Mouse (Mus musculus) kidney, adult 2 months (tissue): ENCODE measurements around the gene Hcn3. TPM values are rescaled to one million over a fixed set of nuclear protein-coding genes. Genes with fewer than 3 reads are reported as not detected.
"Not testable (repeated sequence)": the region's sequence is repeated elsewhere in the genome, so short reads cannot be mapped to it uniquely, and the experiment has no call there.

Source experiments
- DNase-seq: peaks from one replicate; pipeline ENCODE4 v3.0.0; 2021
- H3K27ac ChIP-seq: fragments of 200-500 bp; 2 replicates; pipeline ENCODE4 v1.5.1; 2012; ENCODE audit warnings: low read depth, low read length, control low read depth, inconsistent platforms; ENCODE audit not compliant: insufficient read depth
- H3K27me3 ChIP-seq: fragments of 200-500 bp; replicated peaks from 2 replicates; pipeline ENCODE4 v1.6.1; 2012; ENCODE audit warnings: mild to moderate bottlenecking, moderate library complexity, low read length, inconsistent platforms; ENCODE audit not compliant: control insufficient read depth, insufficient read depth
- H3K36me3 ChIP-seq: fragments of 200-500 bp; 2 replicates; pipeline ENCODE4 v1.6.1; 2012; ENCODE audit warnings: mild to moderate bottlenecking, moderate library complexity, low read length, inconsistent platforms; ENCODE audit not compliant: control insufficient read depth, insufficient read depth
- H3K4me1 ChIP-seq: fragments of 200-500 bp; 2 replicates; pipeline ENCODE4 v1.6.1; 2011; ENCODE audit warnings: low read length; ENCODE audit not compliant: control insufficient read depth, insufficient read depth
- H3K4me3 ChIP-seq: fragments of 200-500 bp; 2 replicates; pipeline ENCODE4 v1.5.1; 2011; ENCODE audit warnings: mild to moderate bottlenecking, low read depth, low read length, control low read depth; ENCODE audit not compliant: insufficient read depth
- CTCF ChIP-seq: fragments of 200-500 bp; conservative IDR thresholded peaks from 2 replicates; pipeline ENCODE4 v1.5.1; 2011; ENCODE audit warnings: low read depth, mild to moderate bottlenecking, control low read depth, low read length, moderate library complexity, mixed read lengths; ENCODE audit not compliant: insufficient read depth, insufficient read length
- POLR2A ChIP-seq: fragments of 200-500 bp; IDR thresholded peaks from one replicate; pipeline ENCODE4 v1.6.1; 2011; ENCODE audit warnings: low read depth, low read length, control low read depth
- WGBS: fragments of 180-500 bp; shearing (Covaris S2); methylation state at CpG from one replicate; pipeline ENCODE4 v1.1.7; 2018; 5-methylcytosine and 5-hydroxymethylcytosine counted together
- polyA plus RNA-seq: library from polyadenylated mRNA; depleted of rRNA; stranded (reverse); fragments of >200 nt; gene quantifications from 2 replicates; pipeline ENCODE4 v1.2.3, GENCODE M21; 2012

Gene Hcn3
- polyA plus RNA-seq, 1 experiment, result 1.4 TPM

DNA sequence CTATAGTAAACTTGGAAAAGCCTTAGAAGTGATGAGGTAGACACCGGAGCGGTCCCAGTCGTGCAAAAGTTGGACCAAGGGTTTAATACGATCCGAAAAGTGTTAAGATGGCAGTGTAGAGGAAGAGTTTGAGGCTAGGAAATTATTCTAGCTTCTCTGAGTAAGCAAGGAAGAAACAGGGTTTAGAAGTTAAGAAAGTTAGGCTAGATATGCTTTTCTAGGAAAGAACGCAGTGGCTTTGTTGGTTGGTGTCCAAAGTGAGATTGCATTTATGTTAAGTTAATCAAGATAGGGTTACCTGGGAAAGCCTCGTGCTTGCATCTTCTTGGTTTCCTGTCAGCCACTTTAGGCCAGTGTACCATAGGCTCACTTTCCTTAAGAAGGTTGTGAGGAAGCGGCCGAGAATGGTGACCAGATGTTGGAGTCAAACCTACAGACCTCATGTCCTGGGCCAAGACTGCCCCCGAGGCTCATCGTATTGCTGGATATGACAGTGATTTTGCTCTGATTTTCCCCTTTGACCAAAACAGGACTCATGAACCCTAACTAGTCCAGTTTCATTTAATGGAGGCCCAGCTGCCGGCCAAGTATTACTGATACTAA, 5.4 kb upstream of the Hcn3 start:
- Histone ChIP-seq H3K27ac (peak overlapping the region; percentile 59), H3K27me3 (no peaks in the 10 kb centered on the region), H3K36me3 (peaks cover 13% of the 10 kb centered on the region), H3K4me3 (peak overlapping the region; percentile 79), H3K4me1 (peaks cover 8% of the 10 kb centered on the region; the same call in 1 of the 2 replicates)
- DNase-seq, result no peak
- 9% methylated on average over 12 of the region's 12 CpGs for WGBS
- no peak for TF ChIP-seq POLR2A
- TF ChIP-seq CTCF, result no peak

DNA sequence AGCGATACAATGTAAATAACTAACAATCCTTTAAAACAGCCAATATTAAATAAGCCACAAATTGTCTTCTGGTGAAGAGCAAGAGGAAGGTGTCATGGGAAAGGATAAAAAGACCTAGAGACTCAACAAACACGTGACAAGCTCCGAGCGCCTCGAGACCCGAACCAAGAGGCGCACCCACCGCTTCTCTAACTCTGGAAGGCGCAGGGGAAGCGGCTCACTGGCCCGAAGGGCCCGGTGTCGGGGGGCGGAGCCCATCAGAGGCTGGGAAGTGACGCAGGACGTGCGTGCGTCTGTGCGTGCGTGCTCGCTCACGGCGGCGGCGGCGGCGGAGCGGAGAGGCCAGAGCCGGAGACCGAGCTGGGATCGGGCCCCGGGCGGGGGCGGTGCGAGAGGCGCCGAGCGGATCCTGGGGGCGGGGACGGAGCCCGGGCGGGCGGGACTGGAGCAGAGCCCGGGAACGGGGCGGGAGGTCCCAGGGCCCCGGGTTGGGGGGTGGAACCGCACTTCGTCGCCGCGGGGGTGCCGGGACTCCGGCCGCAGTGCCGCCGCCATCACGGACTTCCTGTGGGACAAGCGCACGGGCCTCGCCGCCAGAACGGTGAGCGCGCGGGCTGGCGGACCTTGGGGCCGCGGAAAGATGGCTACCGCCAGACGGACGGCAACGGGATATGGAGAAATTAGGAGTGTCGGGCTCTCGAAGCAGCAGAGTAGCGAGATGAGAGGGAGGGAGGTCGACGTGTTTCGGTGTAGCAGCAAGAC, 4.7 kb upstream of the Hcn3 start, which contains the start of gene Clk2:
Clk2 (plus strand) TSS at position 290 of the 762 bp plus-strand sequence.
- Histone ChIP-seq H3K27ac (peak within 1 kb of the TSS; percentile 74), H3K4me1 (peaks cover 8% of the 10 kb centered on the region; the same call in 1 of the 2 replicates), H3K27me3 (no peaks in the 10 kb centered on the region), H3K36me3 (peaks cover 12% of the 10 kb centered on the region), H3K4me3 (peak within 1 kb of the TSS; percentile 79)
- TF ChIP-seq CTCF (no peak), POLR2A (peak; percentile 29)
- peak; percentile 97 for DNase-seq
- WGBS, result 2% methylated on average over 79 of the region's 79 CpGs

DNA sequence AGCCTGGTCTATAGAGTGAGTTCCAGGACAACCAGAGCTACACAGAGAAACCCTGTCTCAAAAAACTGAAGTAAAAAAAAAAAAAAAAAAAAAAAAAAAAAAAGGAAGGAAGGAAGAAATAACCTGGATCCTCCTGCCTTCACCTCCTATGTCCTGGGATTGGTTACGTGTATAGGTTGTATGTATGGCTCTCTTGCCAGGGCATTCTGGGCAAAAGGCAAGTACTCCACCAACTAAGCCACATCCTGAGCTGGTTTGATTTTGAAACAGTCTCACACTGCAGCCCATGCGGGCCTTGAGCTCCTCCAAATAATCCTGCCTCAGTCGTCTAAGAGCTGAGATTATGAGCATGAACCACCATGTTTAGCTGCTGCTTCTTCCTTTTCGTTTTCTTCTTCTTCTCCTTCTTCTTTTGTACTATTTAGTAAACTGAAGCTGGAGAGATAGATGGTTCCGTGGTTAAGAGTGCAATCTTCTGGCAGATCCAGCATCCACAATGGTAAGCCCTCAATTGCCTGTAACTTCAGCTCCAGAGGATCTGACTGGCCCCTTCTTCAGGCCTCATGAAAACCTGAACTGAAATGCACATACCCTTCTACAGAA, 3.7 kb upstream of the Hcn3 start:
- TF ChIP-seq CTCF (no peak), POLR2A (no peak)
- Histone ChIP-seq H3K4me3 (no peak overlapping the region), H3K27ac (no peak overlapping the region), H3K4me1 (peaks cover 8% of the 10 kb centered on the region; the same call in 1 of the 2 replicates), H3K27me3 (no peaks in the 10 kb centered on the region), H3K36me3 (peaks cover 4% of the 10 kb centered on the region)
- 72% methylated on average over 5 of the region's 5 CpGs for WGBS
- no peak for DNase-seq

DNA sequence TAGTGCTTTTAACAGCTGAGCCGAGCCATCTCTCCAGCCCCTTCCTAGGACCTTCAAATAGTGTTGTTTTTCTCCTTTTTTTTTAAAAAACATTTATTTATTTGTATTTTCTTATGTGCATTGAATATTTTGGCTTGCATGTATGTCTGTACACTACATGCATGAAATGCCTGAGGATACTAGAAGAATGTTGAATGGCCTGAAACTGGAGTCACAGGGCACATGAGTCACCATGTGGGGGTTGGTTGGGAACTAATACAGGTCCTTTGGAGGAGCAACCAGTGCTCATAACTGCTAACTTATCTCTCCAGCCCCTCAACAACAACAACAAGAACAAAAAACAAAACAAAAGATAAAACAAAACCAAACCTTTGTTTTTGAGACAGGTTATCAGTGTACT, 3.1 kb upstream of the Hcn3 start:
- H3K27ac ChIP-seq, result no peak overlapping the region
- TF ChIP-seq POLR2A, result no peak
- TF ChIP-seq CTCF, result no peak
- no peaks in the 10 kb centered on the region for H3K36me3 ChIP-seq
- peaks cover 8% of the 10 kb centered on the region; the same call in 1 of the 2 replicates for H3K4me1 ChIP-seq
- no peak for DNase-seq
- 86% methylated on average over 1 of the region's 1 CpGs for WGBS
- no peaks in the 10 kb centered on the region for H3K27me3 ChIP-seq
- no peak overlapping the region for H3K4me3 ChIP-seq

DNA sequence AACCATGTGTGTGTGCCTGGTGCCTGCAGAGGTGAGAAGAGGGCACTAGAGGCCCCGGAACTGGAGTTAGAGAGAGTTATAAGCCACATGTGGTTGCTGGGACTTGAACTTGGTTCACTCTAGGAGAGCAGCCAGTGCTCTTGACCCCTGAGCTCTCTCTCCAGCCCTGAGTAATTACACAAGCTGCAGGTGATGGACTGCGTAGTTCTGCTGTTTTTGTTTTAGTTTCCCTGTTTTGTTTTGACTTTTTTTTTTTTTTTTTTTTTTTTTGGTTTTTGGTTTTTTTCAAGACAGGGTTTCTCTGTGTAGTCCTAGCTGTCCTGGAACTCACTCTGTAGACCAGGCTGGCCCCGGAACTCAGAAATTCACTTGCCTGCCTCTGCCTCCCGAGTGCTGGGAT, 1.8 kb upstream of the Hcn3 start:
- TF ChIP-seq CTCF (no peak), POLR2A (no peak)
- no peaks in the 10 kb centered on the region for H3K27me3 ChIP-seq
- H3K4me1 ChIP-seq, result peaks cover 8% of the 10 kb centered on the region; the same call in 1 of the 2 replicates
- no peak overlapping the region for H3K4me3 ChIP-seq
- H3K36me3 ChIP-seq, result no peaks in the 10 kb centered on the region
- no peak overlapping the region for H3K27ac ChIP-seq
- DNase-seq, result no peak
- 78% methylated on average over 4 of the region's 4 CpGs for WGBS

DNA sequence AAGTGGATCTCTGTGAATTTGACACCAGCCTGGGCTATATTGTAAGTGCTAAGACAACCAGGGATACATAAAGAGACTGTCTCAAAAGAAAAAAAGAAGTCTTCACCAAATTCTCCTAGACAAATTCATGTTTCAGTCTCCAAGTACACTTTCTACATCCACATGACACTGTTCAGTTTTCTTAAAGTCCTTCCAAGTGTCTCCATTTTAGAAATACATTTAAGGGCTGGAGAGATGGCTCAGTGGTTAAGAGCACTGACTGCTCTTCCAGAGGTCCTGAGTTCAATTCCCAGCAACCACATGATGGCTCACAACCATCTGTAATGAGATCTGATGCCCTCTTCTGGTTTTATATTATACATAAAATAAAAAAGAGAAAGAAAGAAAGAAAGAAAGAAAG, 1.2 kb upstream of the Hcn3 start:
- not testable (repeated sequence) for H3K4me3 ChIP-seq, H3K4me1 ChIP-seq, DNase-seq, H3K36me3 ChIP-seq, H3K27ac ChIP-seq, H3K27me3 ChIP-seq

DNA sequence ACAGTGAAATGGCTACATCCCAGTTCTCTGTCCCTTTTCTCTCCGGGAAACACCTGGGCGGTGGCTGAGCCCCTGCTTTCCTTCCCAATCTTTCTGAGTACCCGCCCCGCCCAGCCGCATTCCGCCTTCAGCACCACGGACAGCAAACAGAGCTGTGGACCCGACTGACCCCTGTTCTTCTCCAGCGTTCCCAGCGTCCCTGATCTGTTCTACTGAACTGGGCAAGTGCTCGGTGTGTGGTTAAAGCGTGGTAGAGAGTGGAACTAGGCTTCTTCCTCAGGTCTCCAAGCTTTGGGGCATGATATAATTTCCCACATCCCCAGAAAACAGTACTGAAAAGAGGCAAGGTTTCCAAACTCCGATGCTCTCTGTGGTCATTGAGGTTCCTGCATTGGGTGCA, 785 bp downstream of the Hcn3 start:
- H3K4me1 ChIP-seq, result no peaks in the 10 kb centered on the region; the same call in 1 of the 2 replicates
- H3K27ac ChIP-seq, result no peak overlapping the region
- no peaks in the 10 kb centered on the region for H3K36me3 ChIP-seq
- DNase-seq, result peak; percentile 66
- WGBS, result 2% methylated on average over 13 of the region's 13 CpGs
- H3K27me3 ChIP-seq, result no peaks in the 10 kb centered on the region
- H3K4me3 ChIP-seq, result peak overlapping the region; percentile 59; the same call in 1 of the 2 replicates
- TF ChIP-seq CTCF (no peak), POLR2A (no peak)
